Comparison of ENCODE assay signal across 24 mouse cellular contexts in genomic region chr8:100072059-100072729, GRCm38 (mm10).
"Had no signal": no experiment of that assay in that cellular context is flagged by ENCODE, and none has a peak within 500 bp of the region (broad histone marks: within the 10 kb centered on the region; RNA-seq: fewer than 3 reads in every experiment).

No protein-coding gene starts in this region.

- H3K9me3 ChIP-seq: limb, embryonic 12.5 days; limb, embryonic 15.5 days; liver, embryonic 12.5 days; liver, embryonic 15.5 days; lung, embryonic 15.5 days; megakaryocyte, embryonic 14.5 days; midbrain, embryonic 10.5 days; midbrain, embryonic 13.5 days; neural tube, embryonic 13.5 days; stomach, embryonic 15.5 days had no signal

- H3K27me3 ChIP-seq: limb, embryonic 12.5 days; limb, embryonic 15.5 days; liver, embryonic 12.5 days; liver, embryonic 15.5 days; lung, embryonic 15.5 days; megakaryocyte, embryonic 14.5 days; midbrain, embryonic 13.5 days; neural tube, embryonic 13.5 days; stomach, embryonic 15.5 days had no signal

- H3K36me3 ChIP-seq: limb, embryonic 12.5 days; limb, embryonic 15.5 days; liver, embryonic 12.5 days; liver, embryonic 15.5 days; lung, embryonic 15.5 days; midbrain, embryonic 10.5 days; midbrain, embryonic 13.5 days; neural tube, embryonic 13.5 days; stomach, embryonic 15.5 days had no signal

- DNase-seq: kidney, adult 18-20 months; kidney, adult 9 months; kidney, postnatal 14 days; kidney, postnatal 4 days; left cerebral cortex, postnatal 4 days; lung, adult 18-20 months; lung, postnatal 10 days; lung, postnatal 36 days; retina, postnatal 1 day; right cerebral cortex, postnatal 25 days; spleen, adult 18-20 months; thymus, postnatal 36 days had no signal

- H3K27ac ChIP-seq: limb, embryonic 12.5 days; limb, embryonic 15.5 days; liver, embryonic 12.5 days; liver, embryonic 15.5 days; lung, embryonic 15.5 days; midbrain, embryonic 10.5 days; midbrain, embryonic 13.5 days; neural tube, embryonic 13.5 days; stomach, embryonic 15.5 days had no signal

- H3K9ac ChIP-seq: limb, embryonic 12.5 days; limb, embryonic 15.5 days; liver, embryonic 12.5 days; liver, embryonic 15.5 days; lung, embryonic 15.5 days; midbrain, embryonic 13.5 days; neural tube, embryonic 13.5 days; stomach, embryonic 15.5 days had no signal

- H3K4me1 ChIP-seq: limb, embryonic 12.5 days; limb, embryonic 15.5 days; liver, embryonic 12.5 days; liver, embryonic 15.5 days; lung, embryonic 15.5 days; megakaryocyte, embryonic 14.5 days; midbrain, embryonic 10.5 days; midbrain, embryonic 13.5 days; neural tube, embryonic 13.5 days; stomach, embryonic 15.5 days had no signal

- H3K4me2 ChIP-seq: limb, embryonic 12.5 days; limb, embryonic 15.5 days; liver, embryonic 12.5 days; liver, embryonic 15.5 days; lung, embryonic 15.5 days; midbrain, embryonic 13.5 days; neural tube, embryonic 13.5 days; stomach, embryonic 15.5 days had no signal

- ATAC-seq: liver, embryonic 12.5 days; midbrain, embryonic 13.5 days; midbrain, embryonic 16.5 days had no signal

- H3K4me3 ChIP-seq: limb, embryonic 12.5 days; limb, embryonic 15.5 days; liver, embryonic 12.5 days; liver, embryonic 15.5 days; lung, embryonic 15.5 days; megakaryocyte, embryonic 14.5 days; midbrain, embryonic 10.5 days; midbrain, embryonic 13.5 days; myocyte; neural tube, embryonic 13.5 days; stomach, embryonic 15.5 days had no signal
